Mouse (Mus musculus) kidney, adult 2 months (tissue): ENCODE results near the gene Gm17364. TPM values are rescaled to one million over a fixed set of nuclear protein-coding genes. Genes with fewer than 3 reads are reported as not detected.

Experiments
- DNase-seq: peaks from one replicate; pipeline ENCODE4 v3.0.0; 2021
- H3K27ac ChIP-seq: fragments of 200-500 bp; 2 replicates; pipeline ENCODE4 v1.5.1; 2012; ENCODE audit warnings: low read depth, low read length, control low read depth, inconsistent platforms; ENCODE audit not compliant: insufficient read depth
- H3K27me3 ChIP-seq: fragments of 200-500 bp; replicated peaks from 2 replicates; pipeline ENCODE4 v1.6.1; 2012; ENCODE audit warnings: mild to moderate bottlenecking, moderate library complexity, low read length, inconsistent platforms; ENCODE audit not compliant: control insufficient read depth, insufficient read depth
- H3K36me3 ChIP-seq: fragments of 200-500 bp; 2 replicates; pipeline ENCODE4 v1.6.1; 2012; ENCODE audit warnings: mild to moderate bottlenecking, moderate library complexity, low read length, inconsistent platforms; ENCODE audit not compliant: control insufficient read depth, insufficient read depth
- H3K4me1 ChIP-seq: fragments of 200-500 bp; 2 replicates; pipeline ENCODE4 v1.6.1; 2011; ENCODE audit warnings: low read length; ENCODE audit not compliant: control insufficient read depth, insufficient read depth
- H3K4me3 ChIP-seq: fragments of 200-500 bp; 2 replicates; pipeline ENCODE4 v1.5.1; 2011; ENCODE audit warnings: mild to moderate bottlenecking, low read depth, low read length, control low read depth; ENCODE audit not compliant: insufficient read depth
- CTCF ChIP-seq: fragments of 200-500 bp; conservative IDR thresholded peaks from 2 replicates; pipeline ENCODE4 v1.5.1; 2011; ENCODE audit warnings: low read depth, mild to moderate bottlenecking, control low read depth, low read length, moderate library complexity, mixed read lengths; ENCODE audit not compliant: insufficient read depth, insufficient read length
- POLR2A ChIP-seq: fragments of 200-500 bp; IDR thresholded peaks from one replicate; pipeline ENCODE4 v1.6.1; 2011; ENCODE audit warnings: low read depth, low read length, control low read depth
- WGBS: fragments of 180-500 bp; shearing (Covaris S2); methylation state at CpG from one replicate; pipeline ENCODE4 v1.1.7; 2018; 5-methylcytosine and 5-hydroxymethylcytosine counted together
- polyA plus RNA-seq: library from polyadenylated mRNA; depleted of rRNA; stranded (reverse); fragments of >200 nt; gene quantifications from 2 replicates; pipeline ENCODE4 v1.2.3, GENCODE M21; 2012; rRNA removed

Gm17364 gene
- polyA plus RNA-seq, 1 experiment: not detected

- no peaks in the 10 kb centered on the region for H3K36me3 ChIP-seq
- H3K27ac ChIP-seq: no peak overlapping the region
- 62% methylated on average over 12 of the region's 12 CpGs for WGBS
Observed at GRCm38 (mm10) chr13:41231389-41231983, 42.3 kb downstream of the Gm17364 start.

GRCm38 (mm10) chr13:41230256-41230655, 43.5 kb downstream of the Gm17364 start:
- H3K27me3 ChIP-seq: no peaks in the 10 kb centered on the region
- no peak overlapping the region for H3K4me3 ChIP-seq
- DNase-seq: no peak
- H3K36me3 ChIP-seq: no peaks in the 10 kb centered on the region
- H3K4me1 ChIP-seq: peaks cover 5% of the 10 kb centered on the region
- no peak overlapping the region for H3K27ac ChIP-seq
- TF ChIP-seq CTCF: no peak
- TF ChIP-seq POLR2A: no peak
- 86% methylated on average over 5 of the region's 5 CpGs for WGBS

More at GRCm38 (mm10) chr13:41231389-41231983, 42.3 kb downstream of the Gm17364 start:
- no peak overlapping the region for H3K4me3 ChIP-seq
- TF ChIP-seq CTCF (no peak), POLR2A (no peak)
- peaks cover 5% of the 10 kb centered on the region for H3K4me1 ChIP-seq
- no peak for DNase-seq
- H3K27me3 ChIP-seq: no peaks in the 10 kb centered on the region

GRCm38 (mm10) chr13:41228060-41228459, 45.7 kb downstream of the Gm17364 start:
- no peak overlapping the region for H3K27ac ChIP-seq
- no peaks in the 10 kb centered on the region for H3K36me3 ChIP-seq
- DNase-seq: no peak
- H3K27me3 ChIP-seq: no peaks in the 10 kb centered on the region
- no peak for TF ChIP-seq CTCF
- TF ChIP-seq POLR2A: no peak
- H3K4me3 ChIP-seq: no peak overlapping the region
- peaks cover 5% of the 10 kb centered on the region for H3K4me1 ChIP-seq
- 84% methylated on average over 5 of the region's 5 CpGs for WGBS

GRCm38 (mm10) chr13:41226513-41226912, 47.3 kb downstream of the Gm17364 start:
- no peak overlapping the region for H3K4me3 ChIP-seq
- no peaks in the 10 kb centered on the region for H3K4me1 ChIP-seq
- DNase-seq: no peak
- no peak overlapping the region for H3K27ac ChIP-seq
- H3K36me3 ChIP-seq: no peaks in the 10 kb centered on the region
- H3K27me3 ChIP-seq: no peaks in the 10 kb centered on the region
- WGBS: 84% methylated on average over 5 of the region's 5 CpGs
- TF ChIP-seq CTCF: no peak
- no peak for TF ChIP-seq POLR2A

Other genes starting within 250 kb of the Gm17364 start
- gene Mak, start 194.3 kb downstream of the Gm17364 start, polyA plus RNA-seq: 0.03 TPM in 1 of 2 replicates, not detected in the other
- gene Gcm2, start 162.9 kb downstream of the Gm17364 start, polyA plus RNA-seq: not detected in 2 replicates
- not detected in 2 replicates for gene Sycp2l, start 159.7 kb downstream of the Gm17364 start, polyA plus RNA-seq
- 31.7 and 34.6 TPM in 2 replicates for gene Elovl2, start 53.6 kb downstream of the Gm17364 start, polyA plus RNA-seq
- gene Smim13, start 24.1 kb downstream of the Gm17364 start, polyA plus RNA-seq: 3.0 and 3.7 TPM in 2 replicates
- 24.0 and 24.7 TPM in 2 replicates for gene Nedd9, start 213.4 kb upstream of the Gm17364 start, polyA plus RNA-seq